Mouse (Mus musculus) liver, adult 2 months (tissue): ENCODE measurements around the gene Smc3.

Source experiments
- CTCF ChIP-seq: fragments of 200-500 bp; IDR thresholded peaks from 2 replicates; pipeline ENCODE4 v1.5.1; 2011; ENCODE audit warnings: low read depth, low read length, control low read depth
- POLR2A ChIP-seq: fragments of 200-500 bp; IDR thresholded peaks from 2 replicates; pipeline ENCODE4 v1.6.1; 2011; ENCODE audit warnings: low read length, control low read depth; ENCODE audit not compliant: insufficient read depth; ENCODE audit errors: extremely low read depth

GRCm38 (mm10) chr19:53554981-53555616 is 45.1 kb upstream of the Smc3 start:
- TF ChIP-seq CTCF (no peak), POLR2A (no peak)
